Mouse (Mus musculus): ENCODE results near the gene Ptpa.

DNA sequence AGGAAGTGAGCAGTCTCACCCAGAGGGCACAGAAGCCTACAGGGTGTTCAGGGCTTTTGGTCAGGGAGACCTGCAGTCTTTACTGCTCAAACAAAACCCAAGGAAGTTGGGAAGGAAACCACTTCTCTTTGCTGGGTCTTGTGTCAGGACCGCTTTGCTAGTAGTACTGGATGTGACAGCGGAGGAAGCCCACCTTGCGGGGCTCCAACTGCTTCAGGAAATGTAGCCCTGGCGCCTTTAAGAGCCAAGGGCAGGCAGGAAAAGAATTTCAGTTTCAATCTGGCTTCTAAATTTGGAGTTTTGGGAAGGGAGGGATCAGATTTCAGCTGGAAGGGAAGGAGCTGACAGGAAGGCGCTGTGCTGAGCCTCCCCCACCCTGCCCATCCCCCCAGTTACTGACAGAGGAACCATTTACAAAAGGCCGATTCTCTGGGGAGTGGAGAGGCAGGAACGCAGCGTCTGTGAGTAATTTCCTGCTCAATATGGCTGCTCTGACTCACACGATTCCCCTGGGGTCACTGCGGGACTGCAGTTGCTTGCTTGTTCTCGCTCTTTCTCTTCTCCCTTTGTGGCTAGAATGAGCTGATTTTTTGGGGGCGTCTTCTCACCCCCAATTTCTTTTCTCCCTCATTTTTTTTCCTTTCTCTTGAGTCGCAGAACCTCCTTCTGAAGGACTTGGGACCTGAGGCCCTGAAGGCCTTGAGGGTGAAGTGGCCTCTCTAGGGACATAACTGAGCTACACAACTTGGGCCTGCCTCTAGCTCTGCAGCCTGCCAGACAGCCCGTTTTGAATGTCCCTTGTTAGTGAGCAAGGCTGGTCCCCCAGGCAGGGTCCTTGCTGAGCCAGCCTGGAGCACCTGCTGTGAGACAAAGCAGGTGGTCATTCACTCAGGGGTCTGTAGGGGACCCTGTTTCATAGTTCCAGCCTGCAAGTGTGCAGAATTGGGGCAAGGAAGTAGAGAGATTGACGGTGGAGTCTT lies 26.0 kb downstream of the Ptpa start:
- TF ChIP-seq POLR2A (IDR thresholded peaks at IDR 0.05; ENCODE audit: borderline replicate concordance, extremely low read depth, insufficient read depth, insufficient read length, poor library complexity, severe bottlenecking) = no peak
- TF ChIP-seq CTCF (IDR thresholded peaks at IDR 0.05; ENCODE audit: borderline replicate concordance, extremely low read depth, insufficient read depth, insufficient read length) = no peak
